Mouse (Mus musculus) testis, adult 2 months (tissue): Measurements from ENCODE around the gene Gm5475.

ENCODE experiments used
- CTCF ChIP-seq: fragments of 200-500 bp; IDR thresholded peaks from 2 replicates; pipeline ENCODE4 v1.5.1; 2012; ENCODE audit warnings: low read depth, mild to moderate bottlenecking, inconsistent platforms, low read length, moderate library complexity; ENCODE audit not compliant: control insufficient read depth, insufficient read depth, insufficient replicate concordance
- POLR2A ChIP-seq: fragments of 200-500 bp; IDR thresholded peaks from 2 replicates; pipeline ENCODE4 v1.6.1; 2012; ENCODE audit warnings: low read depth, mild to moderate bottlenecking, inconsistent platforms, low read length, moderate library complexity; ENCODE audit not compliant: control insufficient read depth

GRCm38 (mm10) chr15:100457340-100457739 lies 35.4 kb downstream of the Gm5475 start:
- TF ChIP-seq POLR2A (no peak), CTCF (peak; percentile 95)
